8 mouse cellular contexts compared by ENCODE assay signal in genomic region chr5:140641254-140641928, GRCm38 (mm10). TPM values are rescaled to one million over a fixed set of nuclear protein-coding genes. Genes with fewer than 3 reads are reported as not detected.
A peak's percentile ranks its signal among the peaks of the same experiment; 100 is the strongest.
DNase-seq lines count a peak whose midpoint lies in the region; ATAC-seq and TF ChIP-seq lines count a peak whose summit lies in the region.

No protein-coding gene starts in this region.

- peak overlapping the region; percentile 15; the same call in 1 of the 2 replicates for H3K27ac ChIP-seq in forebrain, postnatal 0 days (ENCODE audit: low read depth, low read length)
- peak overlapping the region; percentile 84 for H3K27ac ChIP-seq in limb, embryonic 10.5 days

- H3K4me3 ChIP-seq in forebrain, postnatal 0 days (ENCODE audit: low read depth, low read length) = no peak overlapping the region
- peak overlapping the region; percentile 25; the same call in 1 of the 2 replicates for H3K4me3 ChIP-seq in limb, embryonic 10.5 days

- H3K27me3 ChIP-seq in forebrain, postnatal 0 days (ENCODE audit: insufficient read depth, low read length) = no peaks in the 10 kb centered on the region
- H3K27me3 ChIP-seq in limb, embryonic 10.5 days (ENCODE audit: low read depth, poor library complexity, severe bottlenecking) = no peaks in the 10 kb centered on the region

- WGBS in forebrain, postnatal 0 days = 51% methylated on average over 10 of the region's 10 CpGs
- 38% methylated on average over 10 of the region's 10 CpGs for WGBS in limb, embryonic 10.5 days

- H3K9me3 ChIP-seq in forebrain, postnatal 0 days (ENCODE audit: low read length) = no peaks in the 10 kb centered on the region
- H3K9me3 ChIP-seq in limb, embryonic 10.5 days (replicated peaks) = no peaks in the 10 kb centered on the region

- H3K36me3 ChIP-seq in forebrain, postnatal 0 days (ENCODE audit: insufficient read depth) = peaks cover 40% of the 10 kb centered on the region
- peaks cover 91% of the 10 kb centered on the region for H3K36me3 ChIP-seq in limb, embryonic 10.5 days

- peaks cover 23% of the 10 kb centered on the region for H3K4me1 ChIP-seq in forebrain, postnatal 0 days (ENCODE audit: insufficient read depth)
- H3K4me1 ChIP-seq in limb, embryonic 10.5 days = peaks cover 66% of the 10 kb centered on the region

- 0 out of 2 replicates have a peak overlapping the region, but pooled peaks have one; percentile 18 for H3K9ac ChIP-seq in forebrain, postnatal 0 days

- no peak for TF ChIP-seq CTCF in forebrain, postnatal 0 days (IDR thresholded peaks at IDR 0.05; ENCODE audit: low read depth)

- intact Hi-C loops in heart, postnatal 36 days (cut with DNase I) = no loop called here

- DNase-seq in heart, adult 11 months = peak; percentile 95
- no peak for DNase-seq in heart, postnatal 36 days
- peak; percentile 99 for DNase-seq in 3T3-L1 (ENCODE audit: low read depth, low spot score)
- no peak for DNase-seq in forebrain, postnatal 0 days
- DNase-seq in limb, embryonic 10.5 days (ENCODE audit: low spot score) = peak; percentile 64
- DNase-seq in testis, postnatal 10 days (ENCODE audit: low spot score) = no peak
- DNase-seq in cerebellum, adult 18-20 months = no peak
- DNase-seq in cerebellum, adult 11 months = no peak

- no peak overlapping the region for H3K4me2 ChIP-seq in forebrain, postnatal 0 days (ENCODE audit: low read depth)

- peak; percentile 16; the same call in 1 of the 2 replicates for ATAC-seq in forebrain, postnatal 0 days

RNA-seq across cellular contexts. Expression of gene Ttyh3, which starts 7.4 kb away (rescaled TPM):
- 10 to 100 TPM; 13.4 to 14.7 TPM for total RNA-seq in heart, postnatal 36 days (2021)
- 114 and 163 TPM in 2 replicates for total RNA-seq in forebrain, postnatal 0 days (2014; rRNA removed)
- polyA plus RNA-seq in forebrain, postnatal 0 days (2015; fragmentation: Nextera tagmentation; extraction: Ambion mirVana) = 65.0 and 67.9 TPM in 2 replicates
- 36.6 and 47.0 TPM in 2 replicates for polyA plus RNA-seq in limb, embryonic 10.5 days (2016; fragmentation: Nextera tagmentation; extraction: Ambion mirVana)

RNA-seq across cellular contexts. Expression of gene Lfng, which starts 34.3 kb away (rescaled TPM):
- total RNA-seq in heart, postnatal 36 days (2021) = 1 to 10 TPM; 7.2 to 9.1 TPM
- total RNA-seq in forebrain, postnatal 0 days (2014; rRNA removed) = 39.4 and 53.7 TPM in 2 replicates
- 19.2 and 23.0 TPM in 2 replicates for polyA plus RNA-seq in forebrain, postnatal 0 days (2015; fragmentation: Nextera tagmentation; extraction: Ambion mirVana)
- 4.3 and 5.8 TPM in 2 replicates for polyA plus RNA-seq in limb, embryonic 10.5 days (2016; fragmentation: Nextera tagmentation; extraction: Ambion mirVana)

Comparison
In these comparisons a context has a peak if more than half of its experiments do, and no peak if none do; other contexts are left out.
1. DNase-seq: peak in heart, adult 11 months (single experiment), 3T3-L1 (single experiment) and limb, embryonic 10.5 days (single experiment); none in heart, postnatal 36 days (0 of 2), forebrain, postnatal 0 days (single experiment), testis, postnatal 10 days (single experiment), cerebellum, adult 18-20 months (0 of 2) and cerebellum, adult 11 months (single experiment).